Mouse (Mus musculus): Measurements from ENCODE around the gene Cx3cr1. TPM values are rescaled to one million over a fixed set of nuclear protein-coding genes. Genes with fewer than 3 reads are reported as not detected.
"Not testable (repeated sequence)": the region's sequence is repeated elsewhere in the genome, so short reads cannot be mapped to it uniquely, and the experiment has no call there.

Cx3cr1 gene
- polyA plus RNA-seq, 1 experiment from 2014 or later = 10.5 TPM

DNA sequence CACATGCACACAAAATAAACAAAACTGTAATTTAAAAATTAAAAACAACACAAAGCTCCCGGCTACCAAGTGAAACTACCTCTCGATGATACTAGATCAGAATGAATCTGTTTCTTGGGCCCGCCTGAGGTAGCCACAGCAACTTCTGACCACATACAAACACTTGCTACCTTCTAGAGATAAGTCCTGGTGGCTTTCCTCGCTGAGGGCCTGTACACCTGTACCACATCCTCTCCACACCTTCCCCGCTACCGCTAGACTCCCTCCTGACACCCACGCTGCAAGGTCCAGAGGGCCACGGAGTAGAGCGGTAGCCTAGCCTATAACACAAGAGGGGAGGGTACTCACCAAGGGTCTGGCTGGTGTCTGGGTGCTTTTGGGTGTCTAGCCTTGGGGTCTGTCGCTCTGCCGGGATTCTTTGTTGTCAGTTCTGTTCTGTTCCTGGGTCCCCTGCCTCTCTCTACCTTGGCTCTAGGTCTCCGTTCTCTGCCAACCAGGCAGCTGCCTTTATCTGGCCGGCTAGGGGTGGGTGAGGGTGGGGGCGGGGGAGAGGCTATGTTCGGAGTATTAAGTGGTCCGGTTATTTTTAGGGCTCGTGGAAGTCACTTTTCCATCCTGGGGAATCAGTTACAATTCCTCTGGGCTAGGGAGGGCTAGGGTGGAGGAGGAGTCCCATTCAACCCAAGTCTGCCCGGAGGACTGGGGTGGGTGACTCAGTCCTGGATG is 46.4 kb downstream of the Cx3cr1 start, which contains the start of gene Xirp1:
Gene Xirp1, minus strand, starts transcription at position 513 of the 726 bp plus-strand sequence.
- Histone ChIP-seq H3K27me3 (replicated peaks) (no peaks in the 10 kb centered on the region), H3K36me3 (no peaks in the 10 kb centered on the region), H3K27ac (replicated peaks) (no peak within 1 kb of the TSS), H3K9me3 (replicated peaks) (no peaks in the 10 kb centered on the region), H3K4me2 (no peak within 1 kb of the TSS), H3K9ac (replicated peaks) (no peak within 1 kb of the TSS), H3K4me3 (replicated peaks) (no peak within 1 kb of the TSS), H3K4me1 (peaks cover 10% of the 10 kb centered on the region)
- ATAC-seq (ENCODE audit: low FRiP score) = no peak
- 88% methylated on average over 18 of the region's 18 CpGs for WGBS

DNA sequence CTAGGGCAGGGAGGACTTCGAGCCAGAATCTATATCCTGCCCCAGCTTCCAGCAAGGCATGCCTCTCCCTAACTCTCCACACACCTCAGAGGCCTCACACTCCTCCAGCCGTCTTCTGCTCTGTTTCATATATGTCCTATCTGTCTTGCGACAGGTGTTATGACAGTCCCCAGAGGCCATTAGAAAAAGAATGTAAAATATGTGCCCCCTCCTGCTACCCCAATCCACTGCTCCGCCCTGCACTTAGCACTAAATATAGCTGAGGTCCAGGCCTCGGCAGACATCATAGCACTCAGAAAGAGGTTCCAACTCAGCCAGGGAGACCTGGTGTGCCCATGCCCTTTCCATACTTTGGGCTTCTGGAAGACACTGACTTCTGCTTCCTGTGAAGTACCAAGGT is 48.5 kb downstream of the Cx3cr1 start:
- no peak overlapping the region for H3K27ac ChIP-seq (replicated peaks)
- H3K27me3 ChIP-seq (replicated peaks) = no peaks in the 10 kb centered on the region
- no peak overlapping the region for H3K9ac ChIP-seq (replicated peaks)
- no peaks in the 10 kb centered on the region for H3K36me3 ChIP-seq
- H3K4me2 ChIP-seq = no peak overlapping the region
- H3K4me3 ChIP-seq (replicated peaks) = no peak overlapping the region
- 80% methylated on average over 5 of the region's 5 CpGs for WGBS
- H3K4me1 ChIP-seq = peaks cover 2% of the 10 kb centered on the region; the same call in 1 of the 2 replicates
- no peak for ATAC-seq (ENCODE audit: low FRiP score)
- H3K9me3 ChIP-seq (replicated peaks) = no peaks in the 10 kb centered on the region

- 49% methylated on average over 7 of the region's 7 CpGs for WGBS
- no peak overlapping the region for H3K4me2 ChIP-seq
- no peaks in the 10 kb centered on the region for H3K36me3 ChIP-seq
- H3K4me1 ChIP-seq = peaks cover 2% of the 10 kb centered on the region; the same call in 1 of the 2 replicates
- H3K4me3 ChIP-seq (replicated peaks) = no peak overlapping the region
- no peak overlapping the region; the same call in 1 of the 2 replicates for H3K27ac ChIP-seq (replicated peaks)
- H3K27me3 ChIP-seq (replicated peaks) = no peaks in the 10 kb centered on the region
- no peak overlapping the region for H3K9ac ChIP-seq (replicated peaks)
- no peaks in the 10 kb centered on the region for H3K9me3 ChIP-seq (replicated peaks)
- no peak for ATAC-seq (ENCODE audit: low FRiP score)
Measured at GRCm38 (mm10) chr9:120020285-120020890, 49.3 kb downstream of the Cx3cr1 start.

DNA sequence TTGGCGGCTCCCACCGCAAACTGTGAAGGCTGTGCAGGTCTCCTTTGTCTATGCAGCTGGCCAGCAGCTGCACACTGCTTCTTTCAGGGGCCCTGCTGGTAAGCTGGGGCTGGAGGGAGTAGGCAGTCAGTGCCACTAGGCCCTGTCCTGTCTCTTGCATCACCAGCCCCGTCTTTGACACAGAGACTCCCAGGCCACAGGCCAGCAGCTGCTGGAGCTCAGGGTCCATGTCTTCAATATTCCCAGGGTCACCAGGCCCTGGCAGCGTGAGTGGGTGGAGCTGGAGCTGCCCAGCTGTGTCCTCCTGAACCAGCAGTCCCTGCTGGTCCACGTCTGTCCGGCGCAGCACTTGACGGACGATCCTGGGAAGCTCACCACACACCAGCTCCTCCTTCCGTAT is 52.7 kb downstream of the Cx3cr1 start:
- Histone ChIP-seq H3K9me3 (replicated peaks) (no peaks in the 10 kb centered on the region), H3K4me3 (replicated peaks) (no peak overlapping the region), H3K4me1 (peaks cover 2% of the 10 kb centered on the region; the same call in 1 of the 2 replicates), H3K9ac (replicated peaks) (no peak overlapping the region), H3K36me3 (no peaks in the 10 kb centered on the region), H3K4me2 (no peak overlapping the region), H3K27me3 (replicated peaks) (peaks cover 6% of the 10 kb centered on the region), H3K27ac (replicated peaks) (no peak overlapping the region)
- ATAC-seq (ENCODE audit: low FRiP score) = no peak
- WGBS = 76% methylated on average over 10 of the region's 10 CpGs

DNA sequence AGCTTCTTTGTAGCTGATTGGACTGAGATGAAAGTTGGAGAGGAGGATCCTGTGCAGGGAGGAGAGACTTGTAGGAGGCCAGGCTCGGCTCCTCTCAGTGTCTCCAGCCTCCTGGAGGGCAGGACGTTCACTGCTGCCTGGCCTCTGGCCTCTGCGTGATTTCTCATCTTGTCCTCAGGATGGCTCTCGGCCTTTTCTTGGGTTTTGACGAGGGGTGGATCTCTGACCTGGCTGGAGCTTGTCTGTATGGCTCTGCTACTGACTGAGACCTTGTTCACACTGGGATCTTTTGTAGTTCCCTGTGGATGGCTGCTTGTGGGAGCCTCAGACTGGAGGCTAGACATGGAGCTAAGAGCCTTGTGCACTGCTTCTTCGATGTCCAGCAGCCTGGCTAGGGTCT is 54.9 kb downstream of the Cx3cr1 start:
- Histone ChIP-seq H3K27ac (replicated peaks) (no peak overlapping the region), H3K4me1 (peaks cover 10% of the 10 kb centered on the region), H3K4me2 (no peak overlapping the region), H3K27me3 (replicated peaks) (peaks cover 6% of the 10 kb centered on the region), H3K9me3 (replicated peaks) (no peaks in the 10 kb centered on the region), H3K36me3 (no peaks in the 10 kb centered on the region), H3K4me3 (replicated peaks) (no peak overlapping the region), H3K9ac (replicated peaks) (no peak overlapping the region)
- 56% methylated on average over 6 of the region's 6 CpGs for WGBS
- ATAC-seq (ENCODE audit: low FRiP score) = no peak

- no peak for ATAC-seq (ENCODE audit: low FRiP score)
- no peak overlapping the region for H3K4me3 ChIP-seq (replicated peaks)
- H3K27ac ChIP-seq (replicated peaks) = no peak overlapping the region
- H3K27me3 ChIP-seq (replicated peaks) = peaks cover 6% of the 10 kb centered on the region
- H3K4me2 ChIP-seq = no peak overlapping the region
- H3K9me3 ChIP-seq (replicated peaks) = no peaks in the 10 kb centered on the region
- H3K9ac ChIP-seq (replicated peaks) = no peak overlapping the region
- peaks cover 10% of the 10 kb centered on the region for H3K4me1 ChIP-seq
- WGBS = 73% methylated on average over 11 of the region's 11 CpGs
- H3K36me3 ChIP-seq = no peaks in the 10 kb centered on the region
Measured at GRCm38 (mm10) chr9:120013251-120013820, 56.3 kb downstream of the Cx3cr1 start.

DNA sequence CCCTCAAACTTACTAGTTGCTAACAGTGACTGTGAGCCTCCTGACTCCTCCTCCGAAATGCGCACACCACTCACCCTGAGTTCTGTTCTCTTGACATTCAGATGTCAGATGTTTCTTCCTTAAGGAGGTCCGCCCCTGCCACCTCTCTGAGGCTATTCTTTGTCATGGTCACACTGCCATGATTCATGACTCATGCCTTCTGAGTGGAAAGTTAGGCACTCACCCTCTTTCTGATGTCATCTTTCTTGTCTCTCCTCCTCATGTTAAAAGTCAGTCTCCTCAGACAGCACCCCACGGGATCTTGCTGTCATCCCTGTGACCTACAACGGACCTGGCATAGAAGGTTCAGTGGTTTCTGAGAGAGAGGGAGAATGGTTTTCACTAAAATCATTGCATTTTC is 56.9 kb downstream of the Cx3cr1 start:
- H3K4me3 ChIP-seq (replicated peaks) = no peak overlapping the region
- peaks cover 6% of the 10 kb centered on the region for H3K27me3 ChIP-seq (replicated peaks)
- H3K27ac ChIP-seq (replicated peaks) = no peak overlapping the region
- 85% methylated on average over 5 of the region's 5 CpGs for WGBS
- H3K4me2 ChIP-seq = no peak overlapping the region
- no peaks in the 10 kb centered on the region for H3K9me3 ChIP-seq (replicated peaks)
- peaks cover 10% of the 10 kb centered on the region for H3K4me1 ChIP-seq
- ATAC-seq (ENCODE audit: low FRiP score) = no peak
- H3K9ac ChIP-seq (replicated peaks) = no peak overlapping the region
- no peaks in the 10 kb centered on the region for H3K36me3 ChIP-seq

DNA sequence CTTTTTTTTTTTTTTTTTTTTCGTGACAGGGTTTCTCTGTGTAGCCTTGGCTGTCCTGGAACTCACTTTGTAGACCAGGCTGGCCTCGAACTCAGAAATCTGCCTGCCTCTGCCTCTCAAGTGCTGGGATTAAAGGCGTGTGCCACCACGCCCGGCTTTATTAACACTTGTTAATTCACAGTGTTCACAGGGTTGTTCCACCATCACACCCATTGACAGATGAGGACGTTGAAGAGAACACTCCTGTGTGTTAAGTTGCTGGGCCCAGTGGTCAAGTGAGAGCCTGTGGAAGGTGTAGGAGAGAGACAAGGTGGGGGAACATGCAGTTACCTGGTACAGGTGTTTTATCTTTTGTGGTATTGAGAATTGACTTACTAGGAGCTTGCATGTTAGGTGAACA is 57.5 kb downstream of the Cx3cr1 start:
- H3K9me3 ChIP-seq (replicated peaks); H3K4me1 ChIP-seq; H3K27me3 ChIP-seq (replicated peaks); H3K4me3 ChIP-seq (replicated peaks); H3K36me3 ChIP-seq; H3K9ac ChIP-seq (replicated peaks); ATAC-seq (ENCODE audit: low FRiP score): not testable (repeated sequence)
- peak overlapping the region; percentile 86; the same call in 1 of the 2 replicates for H3K27ac ChIP-seq (replicated peaks)
- 87% methylated on average over 6 of the region's 6 CpGs for WGBS
- H3K4me2 ChIP-seq = peak overlapping the region; percentile 77; the same call in 1 of the 2 replicates

DNA sequence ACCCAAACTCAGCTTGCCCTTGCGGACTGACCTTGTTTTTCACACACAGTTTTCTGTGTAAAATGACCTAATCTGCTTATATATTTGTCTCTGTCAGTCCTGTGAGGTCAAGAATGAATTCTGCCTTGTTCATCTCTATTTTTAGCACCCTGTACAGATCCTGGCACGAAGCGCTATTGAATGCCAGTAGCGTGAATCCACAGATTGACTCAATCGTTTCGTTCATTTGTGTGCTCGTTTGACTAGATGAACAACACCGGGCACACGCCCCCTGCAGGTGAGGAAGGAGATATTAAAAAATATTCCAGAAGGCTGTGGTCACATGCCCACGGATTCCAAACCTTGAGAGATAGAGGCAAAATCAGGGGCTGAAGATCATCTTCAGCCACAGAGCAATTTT is 58.1 kb downstream of the Cx3cr1 start:
- ATAC-seq (ENCODE audit: low FRiP score) = peak; percentile 77
- 0% methylated on average over 10 of the region's 10 CpGs for WGBS
- peak overlapping the region; percentile 86 for H3K27ac ChIP-seq (replicated peaks)

DNA sequence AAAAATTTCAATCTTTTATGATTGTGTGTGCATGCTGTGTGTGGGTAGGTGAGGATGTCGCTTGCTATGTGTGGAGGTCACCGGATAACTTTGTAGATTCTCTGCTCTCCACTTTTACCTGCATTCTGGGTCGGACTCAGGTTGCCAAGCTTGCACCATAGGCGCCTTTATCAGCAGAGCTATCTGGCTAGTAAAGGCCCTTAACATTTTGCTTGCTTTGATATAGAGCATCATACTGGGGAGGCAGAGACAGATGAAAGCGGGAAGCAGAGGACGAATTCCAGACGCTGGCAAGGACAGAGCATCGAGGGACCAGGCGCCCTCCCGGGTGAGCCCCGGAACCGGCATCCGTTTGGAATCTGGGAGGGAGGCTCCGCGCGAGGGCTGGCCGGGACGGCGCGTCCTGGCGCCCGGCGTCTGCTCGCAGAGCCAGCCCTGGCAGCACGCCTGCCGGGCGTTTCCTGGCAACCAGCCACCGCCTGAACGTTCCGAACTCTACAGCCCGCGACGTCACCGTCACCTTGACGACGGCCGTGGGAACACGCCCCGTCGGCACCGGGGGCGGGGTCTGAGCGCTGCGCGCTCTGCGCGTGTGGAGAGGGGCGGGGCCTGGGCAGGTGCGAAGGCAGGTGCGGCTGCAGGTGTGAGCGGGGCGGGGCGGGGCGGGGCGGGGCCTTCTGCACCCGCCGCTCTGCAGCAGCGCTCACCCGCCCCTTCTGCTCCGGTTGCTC is 58.7 kb downstream of the Cx3cr1 start:
- peak overlapping the region; percentile 36 for H3K9ac ChIP-seq (replicated peaks)
- H3K4me3 ChIP-seq (replicated peaks) = peak overlapping the region; percentile 40
- H3K4me1 ChIP-seq = peaks cover 10% of the 10 kb centered on the region
- peak overlapping the region; percentile 77 for H3K4me2 ChIP-seq
- WGBS = under 1% methylated on average over 55 of the region's 60 CpGs
- peak overlapping the region; percentile 86 for H3K27ac ChIP-seq (replicated peaks)
- peaks cover 6% of the 10 kb centered on the region for H3K27me3 ChIP-seq (replicated peaks)
- peak; percentile 95 for ATAC-seq (ENCODE audit: low FRiP score)
- H3K36me3 ChIP-seq = no peaks in the 10 kb centered on the region
- no peaks in the 10 kb centered on the region for H3K9me3 ChIP-seq (replicated peaks)

More for the DNA sequence above, 58.1 kb downstream of the Cx3cr1 start:
- Histone ChIP-seq H3K4me1 (peaks cover 10% of the 10 kb centered on the region), H3K4me3 (replicated peaks) (peak overlapping the region; percentile 40), H3K9ac (replicated peaks) (peak overlapping the region; percentile 36; the same call in 1 of the 2 replicates), H3K9me3 (replicated peaks) (no peaks in the 10 kb centered on the region), H3K36me3 (no peaks in the 10 kb centered on the region), H3K4me2 (peak overlapping the region; percentile 77), H3K27me3 (replicated peaks) (peaks cover 6% of the 10 kb centered on the region)

GRCm38 (mm10) chr9:120009871-120010270 is 59.8 kb downstream of the Cx3cr1 start:
- Histone ChIP-seq H3K27ac (replicated peaks) (no peak overlapping the region), H3K4me2 (no peak overlapping the region), H3K9me3 (replicated peaks) (no peaks in the 10 kb centered on the region), H3K36me3 (no peaks in the 10 kb centered on the region), H3K4me1 (peaks cover 10% of the 10 kb centered on the region), H3K4me3 (replicated peaks) (no peak overlapping the region), H3K27me3 (replicated peaks) (peaks cover 6% of the 10 kb centered on the region), H3K9ac (replicated peaks) (no peak overlapping the region)
- WGBS = 95% methylated on average over 3 of the region's 3 CpGs
- no peak for ATAC-seq (ENCODE audit: low FRiP score)

All from neural tube, embryonic 15.5 days (tissue).